Mouse (Mus musculus) kidney, embryonic 14.5 days (tissue): ENCODE results near the gene Csk. TPM values are rescaled to one million over a fixed set of nuclear protein-coding genes. Genes with fewer than 3 reads are reported as not detected.

Source experiments
- ATAC-seq: fragments of 200-750 bp; cut with Nextera tagmentation; 2 replicates; pipeline ENCODE4 v1.8.0; 2017; ENCODE audit warnings: moderate number of reproducible peaks, mild to moderate bottlenecking, moderate TSS enrichment, moderate library complexity; ENCODE audit not compliant: low FRiP score, low TSS enrichment
- H3K27ac ChIP-seq: fragments of 300-500 bp; sonication (generic); 2 replicates; pipeline ENCODE4 v1.5.1; 2014; ENCODE audit warnings: low read depth, mild to moderate bottlenecking, low read length, moderate library complexity, mixed read lengths
- H3K27me3 ChIP-seq: fragments of 300-500 bp; sonication (generic); 2 replicates; pipeline ENCODE4 v1.6.1; 2014; ENCODE audit warnings: mild to moderate bottlenecking, low read length; ENCODE audit not compliant: control insufficient read depth, insufficient read depth
- H3K36me3 ChIP-seq: fragments of 300-500 bp; sonication (generic); 2 replicates; pipeline ENCODE4 v1.6.1; 2014; ENCODE audit warnings: low read length, mixed read lengths; ENCODE audit not compliant: control insufficient read depth, insufficient read depth
- H3K4me1 ChIP-seq: fragments of 300-500 bp; sonication (generic); 2 replicates; pipeline ENCODE4 v1.6.1; 2014; ENCODE audit warnings: low read length, mixed read lengths; ENCODE audit not compliant: control insufficient read depth, insufficient read depth
- H3K4me2 ChIP-seq: fragments of 300-500 bp; sonication (generic); replicated peaks from 2 replicates; pipeline ENCODE4 v1.6.1; 2014; ENCODE audit warnings: low read depth, mild to moderate bottlenecking, low read length
- H3K4me3 ChIP-seq: fragments of 300-500 bp; sonication (generic); 2 replicates; pipeline ENCODE4 v1.5.1; 2014; ENCODE audit warnings: mild to moderate bottlenecking, low read length
- H3K9ac ChIP-seq: fragments of 300-500 bp; sonication (generic); 2 replicates; pipeline ENCODE4 v1.6.1; 2014; ENCODE audit warnings: low read depth, mild to moderate bottlenecking, low read length, moderate library complexity
- H3K9me3 ChIP-seq: fragments of 300-500 bp; sonication (generic); 2 replicates; pipeline ENCODE4 v1.6.1; 2016; ENCODE audit warnings: low read length; ENCODE audit not compliant: control insufficient read depth
- WGBS: fragments of 180-500 bp; shearing (Covaris S2); extraction: QIAGEN DNeasy Blood & Tissue Kit; methylation state at CpG from one replicate; pipeline ENCODE4 v1.1.7; 2014; 5-methylcytosine and 5-hydroxymethylcytosine counted together
- polyA plus RNA-seq: library from polyadenylated mRNA; unstranded; fragments of >200 nt; fragmentation: Nextera tagmentation; extraction: Ambion mirVana; gene quantifications from 2 replicates; pipeline ENCODE4 v1.2.1, GENCODE M21; 2014

The Csk gene
- polyA plus RNA-seq, 1 experiment from 2014 or later: 24.3 TPM

- H3K4me2 ChIP-seq: 0 out of 2 replicates have a peak overlapping the region, but pooled peaks have one; percentile 8
- H3K27ac ChIP-seq: no peak overlapping the region
- WGBS: 33% methylated on average over 12 of the region's 12 CpGs
- peaks cover 16% of the 10 kb centered on the region for H3K4me1 ChIP-seq
- H3K9ac ChIP-seq: 0 out of 2 replicates have a peak overlapping the region, but pooled peaks have one; percentile 23
- H3K36me3 ChIP-seq: peaks cover 19% of the 10 kb centered on the region; the same call in 1 of the 2 replicates
- no peak overlapping the region for H3K4me3 ChIP-seq
- peak; percentile 29; the same call in 1 of the 2 replicates for ATAC-seq
- H3K9me3 ChIP-seq: no peaks in the 10 kb centered on the region
- no peaks in the 10 kb centered on the region for H3K27me3 ChIP-seq
Observed at GRCm38 (mm10) chr9:57593454-57594173, 59.8 kb downstream of the Csk start.

- Histone ChIP-seq H3K36me3 (peaks cover 37% of the 10 kb centered on the region), H3K4me3 (no peak overlapping the region)
Observed at GRCm38 (mm10) chr9:57590726-57591125, 62.7 kb downstream of the Csk start.

GRCm38 (mm10) chr9:57589224-57590126 lies 64.0 kb downstream of the Csk start, which contains the start of gene Ulk3:
Gene Ulk3 (plus strand): TSS chr9:57589452.
- no peaks in the 10 kb centered on the region for H3K9me3 ChIP-seq
- H3K36me3 ChIP-seq: peaks cover 36% of the 10 kb centered on the region
- ATAC-seq: peak; percentile 78
- H3K4me1 ChIP-seq: peaks cover 16% of the 10 kb centered on the region
- H3K9ac ChIP-seq: peak within 1 kb of the TSS; percentile 71
- H3K4me2 ChIP-seq: peak within 1 kb of the TSS; percentile 94
- under 1% methylated on average over 58 of the region's 58 CpGs for WGBS
- H3K27ac ChIP-seq: peak within 1 kb of the TSS; percentile 84
- no peaks in the 10 kb centered on the region for H3K27me3 ChIP-seq
- peak within 1 kb of the TSS; percentile 78 for H3K4me3 ChIP-seq

More at GRCm38 (mm10) chr9:57590726-57591125, 62.7 kb downstream of the Csk start:
- 42% methylated on average over 5 of the region's 5 CpGs for WGBS
- H3K27ac ChIP-seq: no peak overlapping the region
- ATAC-seq: no peak
- H3K4me1 ChIP-seq: peaks cover 16% of the 10 kb centered on the region
- no peak overlapping the region for H3K9ac ChIP-seq
- H3K9me3 ChIP-seq: no peaks in the 10 kb centered on the region
- H3K27me3 ChIP-seq: no peaks in the 10 kb centered on the region
- no peak overlapping the region for H3K4me2 ChIP-seq

GRCm38 (mm10) chr9:57584991-57585390 lies 68.4 kb downstream of the Csk start:
- H3K36me3 ChIP-seq: peaks cover 59% of the 10 kb centered on the region
- H3K4me2 ChIP-seq: no peak overlapping the region
- no peak overlapping the region for H3K4me3 ChIP-seq
- H3K9ac ChIP-seq: no peak overlapping the region
- no peaks in the 10 kb centered on the region for H3K9me3 ChIP-seq
- WGBS: 89% methylated on average over 3 of the region's 3 CpGs
- H3K27ac ChIP-seq: no peak overlapping the region
- H3K4me1 ChIP-seq: 0 out of 2 replicates have a peak, but pooled peaks cover 3% of the 10 kb centered on the region
- no peaks in the 10 kb centered on the region for H3K27me3 ChIP-seq
- no peak for ATAC-seq

- Histone ChIP-seq H3K27ac (no peak overlapping the region), H3K27me3 (no peaks in the 10 kb centered on the region), H3K4me1 (no peaks in the 10 kb centered on the region), H3K4me2 (no peak overlapping the region), H3K36me3 (peaks cover 44% of the 10 kb centered on the region), H3K9me3 (no peaks in the 10 kb centered on the region), H3K4me3 (no peak overlapping the region), H3K9ac (no peak overlapping the region)
- WGBS: 79% methylated on average over 6 of the region's 6 CpGs
- no peak for ATAC-seq
Observed at GRCm38 (mm10) chr9:57577144-57577849, 76.1 kb downstream of the Csk start.

Other genes with a start within 250 kb of the Csk start
- 22.9 and 30.4 TPM in 2 replicates for gene Ppcdc, start 213.5 kb downstream of the Csk start, polyA plus RNA-seq
- gene Scamp5, start 185.6 kb downstream of the Csk start, polyA plus RNA-seq: 7.3 and 9.0 TPM in 2 replicates
- gene Rpp25, start 149.6 kb downstream of the Csk start, polyA plus RNA-seq: 5.3 and 6.2 TPM in 2 replicates
- 675 and 707 TPM in 2 replicates for gene Cox5a, start 132.4 kb downstream of the Csk start, polyA plus RNA-seq
- 13.3 and 19.7 TPM in 2 replicates for gene Fam219b, start 116.1 kb downstream of the Csk start, polyA plus RNA-seq
- 36.5 and 37.7 TPM in 2 replicates for gene Mpi, start 100.9 kb downstream of the Csk start, polyA plus RNA-seq
- gene Scamp2, start 92.7 kb downstream of the Csk start, polyA plus RNA-seq: 69.2 and 71.4 TPM in 2 replicates
- gene Ulk3, start 64.2 kb downstream of the Csk start, polyA plus RNA-seq: 5.4 and 13.7 TPM in 2 replicates
- not detected in 2 replicates for gene Cplx3, start 47.4 kb downstream of the Csk start, polyA plus RNA-seq
- not detected in 2 replicates for gene Lman1l, start 32.9 kb downstream of the Csk start, polyA plus RNA-seq
- not detected in 2 replicates for gene Cyp1a2, start 30.1 kb upstream of the Csk start, polyA plus RNA-seq
- 0.08 and 0.11 TPM in 2 replicates for gene Cyp1a1, start 34.3 kb upstream of the Csk start, polyA plus RNA-seq
- 20.7 and 24.1 TPM in 2 replicates for gene Edc3, start 54.9 kb upstream of the Csk start, polyA plus RNA-seq
- gene Clk3, start 112.2 kb upstream of the Csk start, polyA plus RNA-seq: 61.0 and 69.3 TPM in 2 replicates
- 6.5 and 7.2 TPM in 2 replicates for gene Arid3b, start 183.2 kb upstream of the Csk start, polyA plus RNA-seq